Mouse (Mus musculus) cerebral cortex, adult 2 months (tissue): ENCODE measurements around the gene Lmf1.

ENCODE experiments used
- WGBS: fragments of 180-500 bp; shearing (Covaris S2); methylation state at CpG from one replicate; pipeline ENCODE4 v1.1.7; 2018; 5-methylcytosine and 5-hydroxymethylcytosine counted together

The Lmf1 gene

GRCm38 (mm10) chr17:25640956-25641355 is 62.1 kb downstream of the Lmf1 start:
- 51% methylated on average over 4 of the region's 4 CpGs for whole genome bisulfite sequencing

- WGBS: 66% methylated on average over 8 of the region's 8 CpGs
These were observed 63.1 kb downstream of the Lmf1 start for GRCm38 (mm10) chr17:25642032-25642431.

- 79% methylated on average over 13 of the region's 13 CpGs for WGBS
These were observed 64.8 kb downstream of the Lmf1 start for GRCm38 (mm10) chr17:25643517-25644294.

GRCm38 (mm10) chr17:25644761-25645160 is 65.9 kb downstream of the Lmf1 start:
- 64% methylated on average over 3 of the region's 3 CpGs for WGBS

- 84% methylated on average over 9 of the region's 9 CpGs for WGBS
These were observed 66.8 kb downstream of the Lmf1 start for GRCm38 (mm10) chr17:25645661-25646060.

GRCm38 (mm10) chr17:25647901-25648300 is 69.0 kb downstream of the Lmf1 start:
- WGBS: 81% methylated on average over 10 of the region's 10 CpGs

DNA sequence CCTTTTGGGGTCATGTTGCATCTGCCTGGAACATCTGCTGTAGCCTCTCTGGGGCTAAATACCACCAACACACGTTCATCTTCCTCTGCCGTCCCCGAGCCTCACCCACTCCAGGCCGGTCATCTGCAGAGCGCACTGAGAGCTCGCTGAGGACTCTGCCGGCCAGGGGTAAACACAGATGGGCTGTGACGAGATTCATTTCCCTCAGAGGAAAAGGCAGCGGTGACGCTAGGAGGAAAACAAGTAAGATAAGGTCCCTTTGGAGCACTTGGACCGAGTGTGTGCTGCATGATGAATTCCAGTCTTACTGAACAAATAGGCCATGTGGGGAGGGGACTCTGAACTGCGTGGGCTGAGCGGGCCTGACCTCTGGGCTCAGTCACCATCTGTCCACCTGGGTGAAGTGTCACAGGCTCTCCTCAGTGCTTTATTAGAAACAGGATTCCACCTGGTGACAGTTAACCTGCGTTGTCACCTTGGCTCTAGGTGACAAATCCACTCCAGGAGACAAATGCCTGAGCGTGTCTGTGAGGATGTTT is 69.9 kb downstream of the Lmf1 start:
- 65% methylated on average over 15 of the region's 15 CpGs for WGBS

DNA sequence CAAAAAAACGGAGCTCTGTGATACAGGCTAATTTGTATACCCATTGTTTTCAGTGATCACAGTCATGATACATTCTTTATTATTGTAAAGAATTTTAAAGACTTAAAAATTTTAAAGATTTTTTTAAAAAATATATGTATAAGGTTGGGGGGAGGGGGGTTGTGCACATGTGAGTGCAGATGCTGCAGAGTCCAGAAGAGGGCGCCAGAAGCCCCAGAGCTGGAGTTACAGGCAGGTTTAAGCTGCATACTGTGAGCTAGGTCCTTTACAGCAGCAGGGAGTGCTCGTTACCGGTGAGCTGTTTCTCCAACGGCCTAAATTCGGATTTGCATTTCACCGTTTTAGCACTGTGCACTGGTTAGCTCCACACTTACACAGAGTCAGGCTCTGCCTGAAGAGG is 71.8 kb downstream of the Lmf1 start:
- WGBS: 79% methylated on average over 7 of the region's 7 CpGs

GRCm38 (mm10) chr17:25652272-25652671 is 73.4 kb downstream of the Lmf1 start:
- 49% methylated on average over 8 of the region's 8 CpGs for WGBS

DNA sequence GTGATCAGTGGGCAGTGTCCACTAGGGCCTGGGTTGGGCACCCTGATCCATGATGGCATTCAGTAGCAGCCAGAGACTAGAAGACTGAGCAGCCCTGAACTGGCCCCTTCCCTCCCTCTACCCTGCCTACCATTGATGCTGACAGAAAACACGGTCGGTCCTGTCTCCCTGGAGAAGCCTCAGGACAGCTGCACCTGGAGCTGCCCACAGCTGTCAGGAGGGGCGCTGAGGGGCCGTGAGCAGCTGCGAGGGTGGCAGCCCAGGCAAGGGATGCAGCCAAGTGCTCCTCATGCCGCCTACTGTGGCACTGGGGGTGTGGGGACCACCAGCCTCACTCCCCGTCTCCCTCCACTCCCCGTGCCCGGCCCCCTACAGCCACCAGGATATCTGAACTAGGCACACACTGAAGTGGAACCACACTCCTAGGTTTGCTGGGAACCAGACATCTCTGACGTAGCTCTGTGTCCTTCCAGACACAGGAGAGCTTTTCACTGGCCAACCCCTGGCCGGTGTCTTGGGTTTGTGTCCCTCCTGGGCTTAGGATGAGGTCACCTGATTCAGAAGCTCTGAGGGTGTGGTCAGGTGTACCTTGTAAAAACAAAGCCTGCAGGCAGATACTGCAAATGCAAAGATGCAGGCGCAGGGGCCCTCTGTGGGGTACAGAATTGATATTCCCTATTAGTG is 77.4 kb downstream of the Lmf1 start:
- WGBS: 74% methylated on average over 12 of the region's 12 CpGs

GRCm38 (mm10) chr17:25656826-25657189 is 77.9 kb downstream of the Lmf1 start:
- 23% methylated on average over 3 of the region's 3 CpGs for WGBS

DNA sequence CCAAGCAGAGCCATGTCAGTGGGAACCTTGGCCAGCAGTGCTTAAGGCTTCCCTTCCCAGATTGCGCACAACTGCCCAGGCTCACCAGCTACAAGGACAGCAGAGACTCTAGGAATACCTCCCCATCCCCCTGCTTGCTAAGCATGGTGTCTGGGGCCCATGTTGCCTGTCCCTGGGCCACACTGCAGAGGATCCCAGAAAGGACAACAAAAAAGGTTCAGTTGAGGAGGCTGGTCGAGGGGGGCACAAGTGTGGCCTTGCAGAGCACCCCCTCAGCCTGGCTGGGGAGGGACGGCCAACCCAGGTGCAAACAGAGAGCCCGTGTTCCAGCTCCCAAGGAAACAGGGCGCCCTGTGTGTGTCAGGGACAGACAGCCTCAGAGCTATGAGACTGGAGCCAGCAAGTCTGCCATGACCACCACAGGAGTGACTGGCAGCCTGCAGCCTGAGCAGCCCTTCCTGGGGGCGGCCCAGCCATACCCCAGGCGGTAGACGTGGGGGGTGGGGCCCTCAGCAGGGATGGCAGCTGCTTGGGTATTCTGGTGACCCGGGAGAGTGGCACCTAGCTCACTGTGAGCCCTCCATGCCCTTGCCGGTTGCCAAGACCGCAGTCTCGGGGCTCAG is 84.4 kb downstream of the Lmf1 start:
- WGBS: 45% methylated on average over 12 of the region's 12 CpGs

DNA sequence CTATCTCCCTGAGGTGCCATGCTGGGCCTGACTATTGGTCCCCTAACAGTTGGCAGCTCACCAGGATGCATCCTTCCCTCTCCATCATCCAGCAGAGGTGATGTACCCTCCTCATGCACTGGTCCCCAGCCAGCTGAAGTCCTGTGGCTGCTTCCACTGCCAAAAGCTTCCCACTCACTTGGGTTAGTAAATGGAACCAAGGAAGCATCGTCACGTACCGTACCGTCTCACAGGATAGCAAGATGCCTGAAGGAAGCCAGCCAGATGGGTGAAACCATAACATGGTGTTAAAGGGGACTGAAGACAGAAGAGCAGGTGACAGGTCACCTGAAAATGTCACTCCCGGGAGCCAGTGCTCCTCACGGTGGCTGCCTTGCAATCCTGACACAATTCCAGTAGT is 86.6 kb downstream of the Lmf1 start:
- 49% methylated on average over 6 of the region's 6 CpGs for WGBS

- 34% methylated on average over 8 of the region's 8 CpGs for WGBS
These were observed 87.0 kb downstream of the Lmf1 start for GRCm38 (mm10) chr17:25665891-25666290.

DNA sequence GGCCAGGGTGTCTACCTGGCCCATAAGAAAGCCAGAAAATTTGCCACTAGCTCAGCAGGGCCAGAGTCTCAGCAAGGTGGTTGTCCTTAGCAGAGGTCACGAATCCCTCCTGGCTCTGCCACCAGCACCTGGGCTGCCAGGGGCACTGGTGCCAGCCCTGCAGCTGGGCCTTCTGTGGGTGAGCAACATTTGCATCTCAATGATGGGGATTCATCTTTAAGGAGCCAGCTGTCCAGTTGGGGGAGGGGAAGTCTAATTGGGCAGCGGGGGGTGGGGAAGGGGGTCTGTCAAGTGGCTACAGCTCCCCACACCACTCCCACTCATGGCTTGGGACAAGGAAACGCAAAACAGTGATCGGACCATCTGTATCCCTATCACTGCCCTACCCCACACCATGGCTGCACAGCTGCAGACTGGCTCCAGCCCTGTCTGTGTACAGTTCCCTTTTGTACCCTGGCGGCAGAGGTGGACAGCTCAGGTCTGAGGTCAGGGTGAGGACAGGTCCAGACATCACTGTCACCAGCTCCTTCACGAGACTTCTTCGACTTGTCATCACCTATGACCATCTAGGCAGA is 89.7 kb downstream of the Lmf1 start:
- WGBS: 65% methylated on average over 7 of the region's 7 CpGs

DNA sequence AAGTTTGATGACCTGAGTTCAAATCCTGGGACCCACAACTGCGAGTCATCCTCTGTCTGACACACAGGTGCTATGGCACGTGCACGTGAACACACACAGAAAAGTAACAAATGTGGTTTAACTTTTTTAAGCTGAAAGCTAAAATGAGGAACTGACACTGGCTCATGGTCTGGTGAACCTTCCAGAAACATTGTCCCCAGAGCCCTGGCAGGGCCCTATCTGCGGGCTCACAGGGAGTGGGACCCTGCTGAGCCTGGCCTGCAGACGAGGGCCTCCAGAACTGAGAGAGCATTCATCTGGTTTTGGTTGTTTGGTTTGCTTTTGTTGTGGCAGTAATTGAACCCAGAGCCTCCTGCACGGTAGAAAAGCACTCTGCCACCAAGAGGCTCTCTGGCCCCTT is 99.1 kb downstream of the Lmf1 start:
- whole genome bisulfite sequencing: 69% methylated on average over 6 of the region's 6 CpGs

- WGBS: 36% methylated on average over 5 of the region's 5 CpGs
These were observed 100.9 kb downstream of the Lmf1 start for GRCm38 (mm10) chr17:25679818-25680217.

- WGBS: 51% methylated on average over 4 of the region's 4 CpGs
These were observed 102.8 kb downstream of the Lmf1 start for GRCm38 (mm10) chr17:25681636-25682035.

DNA sequence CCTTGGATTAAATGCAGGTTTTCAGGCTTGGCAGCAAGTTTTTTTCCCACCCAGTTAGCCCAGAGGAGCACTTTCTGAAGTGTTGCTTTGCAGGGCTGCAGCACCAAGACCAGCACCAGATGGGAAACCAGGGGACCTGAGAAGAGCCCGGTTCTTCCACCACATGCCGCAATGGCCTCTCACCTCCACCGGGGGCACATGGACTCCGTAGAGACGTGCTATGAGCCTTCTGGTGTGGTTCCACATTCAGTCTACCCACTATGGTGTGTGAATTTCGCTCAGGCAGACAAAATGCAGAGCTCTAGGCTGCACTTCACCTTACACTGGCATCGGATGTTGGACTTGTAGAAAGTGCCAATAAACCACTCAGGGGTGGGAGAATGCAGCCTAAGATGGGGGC is 107.4 kb downstream of the Lmf1 start:
- WGBS: 56% methylated on average over 7 of the region's 7 CpGs

DNA sequence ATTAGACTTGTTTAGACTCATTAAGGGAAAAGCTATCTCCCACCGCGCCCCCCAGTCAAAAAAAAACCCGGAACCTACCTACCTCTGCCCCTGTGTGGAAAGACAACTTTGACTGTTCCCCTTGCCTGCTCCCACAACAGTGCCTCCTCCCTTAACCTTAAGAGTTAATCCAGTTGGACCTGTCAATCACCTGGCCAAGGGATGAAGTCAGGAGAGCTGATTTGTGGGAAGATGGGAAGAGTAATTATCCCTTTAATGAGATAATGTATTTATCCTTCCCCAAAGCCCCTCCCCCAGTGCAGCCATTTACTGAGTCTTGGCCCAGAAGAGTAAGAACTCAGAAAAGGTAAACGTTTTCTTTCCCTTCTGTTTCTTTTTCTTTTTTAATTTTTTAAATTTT is 110.0 kb downstream of the Lmf1 start:
- WGBS: 67% methylated on average over 4 of the region's 4 CpGs

- 56% methylated on average over 1 of the region's 1 CpGs for WGBS
These were observed 117.4 kb downstream of the Lmf1 start for GRCm38 (mm10) chr17:25696263-25696662.

GRCm38 (mm10) chr17:25698446-25698845 is 119.6 kb downstream of the Lmf1 start:
- WGBS: 9% methylated on average over 7 of the region's 7 CpGs
